Mouse (Mus musculus) ES-E14 (cell line): ENCODE results near the gene Rnft2. TPM values are rescaled to one million over a fixed set of nuclear protein-coding genes. Genes with fewer than 3 reads are reported as not detected.

ENCODE experiments used
- DNase-seq: peaks from one replicate; pipeline ENCODE4 v3.0.0-alpha.2; 2013; ENCODE audit warnings: low read depth, low spot score
- H3K27ac ChIP-seq: 2 replicates; pipeline ENCODE4 v1.5.1; 2012; ENCODE audit warnings: low read depth, mild to moderate bottlenecking, low read length, moderate library complexity, mixed read lengths; ENCODE audit not compliant: poor library complexity, insufficient read depth, severe bottlenecking
- H3K36me3 ChIP-seq: 2 replicates; pipeline ENCODE4 v1.6.1; 2012; ENCODE audit warnings: mild to moderate bottlenecking, low read length, moderate library complexity, mixed read lengths; ENCODE audit not compliant: control insufficient read depth, poor library complexity, insufficient read depth, severe bottlenecking
- H3K4me1 ChIP-seq, 2 experiments: fragments of 150-350 bp in 1 of 2; sonication (generic) in 1 of 2; 2 replicates each; pipeline ENCODE4 v1.6.1; 2012; ENCODE audit warnings: low read length in 2 of 2, mild to moderate bottlenecking in 1 of 2, mixed read lengths in 1 of 2; ENCODE audit not compliant: control insufficient read depth in 2 of 2, insufficient read depth in 2 of 2, poor library complexity in 1 of 2
- H3K4me3 ChIP-seq, 2 experiments: fragments of 150-350 bp in 1 of 2; sonication (generic) in 1 of 2; 2 replicates each; pipeline ENCODE4 v1.5.1; 2012; ENCODE audit warnings: low read length in 2 of 2, low read depth in 1 of 2, mild to moderate bottlenecking in 1 of 2, mixed read lengths in 1 of 2; ENCODE audit not compliant: insufficient read depth in 1 of 2, poor library complexity in 1 of 2, severe bottlenecking in 1 of 2
- H3K9ac ChIP-seq: 2 replicates; pipeline ENCODE4 v1.6.1; 2012; ENCODE audit warnings: low read depth, mild to moderate bottlenecking, low read length, mixed read lengths; ENCODE audit not compliant: poor library complexity, insufficient read depth, severe bottlenecking
- H3K9me3 ChIP-seq: fragments of 150-350 bp; sonication (generic); 2 replicates; pipeline ENCODE4 v1.6.1; 2012; ENCODE audit warnings: low read depth, mild to moderate bottlenecking, low read length; ENCODE audit not compliant: control insufficient read depth, insufficient read depth
- CHD2 ChIP-seq: IDR thresholded peaks from 2 replicates; pipeline ENCODE4 v1.6.1; 2014; ENCODE audit warnings: mild to moderate bottlenecking, low read depth, low read length, inconsistent platforms
- HCFC1 ChIP-seq: IDR thresholded peaks from 2 replicates; pipeline ENCODE4 v1.6.1; 2012; ENCODE audit warnings: low read length, inconsistent platforms, borderline replicate concordance; ENCODE audit not compliant: insufficient read depth
- MAFK ChIP-seq: IDR thresholded peaks from 2 replicates; pipeline ENCODE4 v1.6.1; 2014; ENCODE audit warnings: mild to moderate bottlenecking, low read depth, low read length, inconsistent platforms; ENCODE audit not compliant: insufficient read depth
- ZC3H11A ChIP-seq: IDR thresholded peaks from 2 replicates; pipeline ENCODE4 v1.6.1; 2012; ENCODE audit warnings: low read depth, mild to moderate bottlenecking, inconsistent platforms, low read length, borderline replicate concordance
- ZNF384 ChIP-seq: IDR thresholded peaks from 2 replicates; pipeline ENCODE4 v1.6.1; 2012; ENCODE audit warnings: low read depth, low read length, inconsistent platforms
- in situ Hi-C, 2 experiments: fragments of 600-800 bp; cut with MboI; formaldehyde crosslinking; loops; one replicate each; pipeline ENCODE4 v1.15.1; 2025; ENCODE audit warnings: low sequenced_read_pairs in 2 of 2, inconsistent platforms in 1 of 2; ENCODE audit not compliant: unreplicated experiment in 2 of 2
- total RNA-seq: library from RNA; depleted of rRNA; stranded (reverse); fragments of 300-350 nt; gene quantifications from 2 replicates; pipeline ENCODE4 v1.2.3, GENCODE M21; 2012

Rnft2 gene
- total RNA-seq, 1 experiment = 7.9 TPM

DNA sequence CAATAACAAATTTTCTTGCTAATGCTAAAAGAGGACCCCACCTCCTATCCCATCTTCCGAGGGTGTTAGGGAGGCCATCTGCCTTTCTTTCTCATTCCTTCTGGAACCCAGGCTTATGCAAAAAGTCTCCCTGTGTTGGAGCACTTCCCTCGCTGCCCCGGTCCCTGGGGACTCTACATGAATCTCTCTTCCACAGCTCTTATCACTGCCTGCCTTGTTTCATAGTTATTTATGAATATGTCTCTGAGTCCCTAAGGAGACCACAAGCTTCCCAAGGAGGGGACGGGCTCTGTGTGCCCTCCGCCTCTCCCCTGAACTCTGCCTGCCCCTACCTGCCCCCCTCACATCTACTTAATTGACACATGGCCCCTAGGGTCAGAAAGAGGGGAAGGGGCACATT is 45.2 kb downstream of the Rnft2 start:
- no peak overlapping the region for H3K27ac ChIP-seq
- no peaks in the 10 kb centered on the region for H3K9me3 ChIP-seq
- H3K4me3 ChIP-seq = no peak overlapping the region
- no peak overlapping the region for H3K9ac ChIP-seq
- DNase-seq = no peak
- in situ Hi-C loops = no loop called here
- no peaks in the 10 kb centered on the region for H3K36me3 ChIP-seq
- no peaks in the 10 kb centered on the region for H3K4me1 ChIP-seq
- no peak for TF ChIP-seq ZC3H11A
- TF ChIP-seq CHD2 = no peak
- TF ChIP-seq HCFC1 = no peak
- TF ChIP-seq MAFK = no peak
- TF ChIP-seq ZNF384 = no peak

DNA sequence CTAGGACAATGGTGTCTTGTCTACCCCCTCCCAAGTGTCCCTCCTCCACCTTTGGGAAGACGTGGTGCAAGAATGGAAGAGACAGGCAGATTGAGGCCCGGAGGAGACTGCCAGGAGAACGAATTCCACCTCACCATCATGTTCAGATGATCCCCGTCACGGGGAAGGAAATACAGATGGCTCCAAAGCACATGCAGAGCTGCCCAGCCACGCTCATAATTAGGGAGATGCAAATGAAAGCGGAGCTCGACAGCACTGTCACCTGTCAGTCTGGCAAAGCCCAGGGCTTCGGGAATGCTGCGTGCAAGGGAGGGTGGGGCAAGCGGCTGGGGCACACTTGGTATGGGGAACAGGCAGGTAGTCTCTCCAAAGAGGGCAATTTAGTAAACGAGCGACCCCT is 47.5 kb downstream of the Rnft2 start:
- in situ Hi-C loops = no loop called here
- no peak overlapping the region for H3K4me3 ChIP-seq
- H3K27ac ChIP-seq = no peak overlapping the region
- no peak overlapping the region for H3K9ac ChIP-seq
- no peaks in the 10 kb centered on the region for H3K36me3 ChIP-seq
- no peak for DNase-seq
- no peaks in the 10 kb centered on the region for H3K9me3 ChIP-seq
- no peak for TF ChIP-seq ZNF384
- TF ChIP-seq ZC3H11A = no peak
- TF ChIP-seq HCFC1 = no peak
- no peak for TF ChIP-seq CHD2
- no peak for TF ChIP-seq MAFK
- H3K4me1 ChIP-seq = peaks cover 0 to 6% of the 10 kb centered on the region in 2 experiments; a peak in 1 of 4 replicates

DNA sequence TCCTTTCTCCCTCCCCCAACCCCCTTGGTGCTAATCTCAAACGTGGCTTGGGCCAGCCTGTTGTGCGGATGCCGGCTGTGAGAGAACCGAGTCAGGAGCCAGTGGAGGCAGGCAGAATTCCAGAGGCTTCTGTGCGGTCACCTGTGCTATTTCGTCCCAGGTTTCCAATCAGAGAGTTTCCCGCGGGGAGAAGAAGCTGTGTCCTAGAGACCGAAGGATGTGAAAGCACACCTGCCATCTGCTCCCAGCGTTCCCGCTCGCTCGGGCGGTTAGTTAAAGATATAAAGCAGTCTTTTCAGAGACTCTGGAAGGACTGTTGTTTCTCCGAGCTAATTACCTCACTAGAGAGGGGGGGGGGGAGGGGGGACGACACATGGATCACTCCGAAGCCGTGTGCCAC is 52.7 kb downstream of the Rnft2 start:
- H3K27ac ChIP-seq = no peak overlapping the region
- H3K9ac ChIP-seq = no peak overlapping the region
- H3K4me3 ChIP-seq = no peak overlapping the region
- peaks cover 0 to 14% of the 10 kb centered on the region in 2 experiments; a peak in 1 of 4 replicates for H3K4me1 ChIP-seq
- H3K9me3 ChIP-seq = no peaks in the 10 kb centered on the region
- no peaks in the 10 kb centered on the region for H3K36me3 ChIP-seq
- in situ Hi-C loops = no loop called here
- DNase-seq = no peak
- TF ChIP-seq HCFC1 (no peak), CHD2 (no peak), MAFK (no peak), ZNF384 (no peak), ZC3H11A (no peak)

DNA sequence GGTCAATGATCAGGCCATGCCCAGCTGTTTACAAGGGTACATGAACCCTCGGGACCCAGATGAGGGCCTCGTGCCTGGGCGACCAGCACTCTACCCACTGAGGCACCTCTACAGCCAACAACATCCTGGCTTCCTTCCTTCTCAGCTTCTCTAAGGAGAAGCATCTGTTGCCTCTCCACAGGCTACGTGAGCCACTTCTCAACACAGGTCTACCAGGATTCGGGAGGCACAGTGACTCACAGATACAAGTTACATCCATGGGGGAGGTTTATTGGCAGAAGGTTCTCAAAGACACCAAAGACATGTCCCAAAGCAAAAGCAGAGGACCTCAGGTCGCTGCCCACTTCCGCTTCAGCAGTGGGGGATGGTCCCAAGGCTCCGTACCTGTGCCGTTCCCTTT is 54.4 kb downstream of the Rnft2 start:
- H3K27ac ChIP-seq = no peak overlapping the region
- DNase-seq = no peak
- in situ Hi-C loops = no loop called here
- no peaks in the 10 kb centered on the region for H3K36me3 ChIP-seq
- H3K4me1 ChIP-seq = peaks cover 0 to 14% of the 10 kb centered on the region in 2 experiments; a peak in 1 of 4 replicates
- TF ChIP-seq ZNF384 = no peak
- no peak for TF ChIP-seq ZC3H11A
- no peak for TF ChIP-seq MAFK
- no peak for TF ChIP-seq CHD2
- no peak for TF ChIP-seq HCFC1
- H3K9me3 ChIP-seq = no peaks in the 10 kb centered on the region
- H3K9ac ChIP-seq = no peak overlapping the region
- no peak overlapping the region for H3K4me3 ChIP-seq

DNA sequence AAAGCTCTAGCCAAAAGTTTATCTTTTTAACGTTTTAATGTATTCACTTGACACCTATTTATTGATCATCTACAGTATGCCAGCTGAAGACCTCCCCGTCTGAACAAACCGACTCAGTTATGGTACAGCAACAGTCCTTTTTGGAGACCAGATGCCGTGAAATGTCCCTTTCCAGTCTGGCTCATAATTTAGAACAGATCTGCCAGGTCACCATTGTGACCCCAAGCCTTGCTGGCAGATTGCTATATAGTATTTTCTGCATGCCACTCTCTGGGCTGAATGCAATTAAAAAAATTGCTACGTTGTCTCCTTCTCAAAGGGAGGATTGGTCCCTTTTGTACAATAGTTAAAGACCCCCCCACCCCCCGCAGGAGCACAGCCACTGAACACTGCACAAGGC is 56.6 kb downstream of the Rnft2 start:
- Histone ChIP-seq H3K9ac (no peak overlapping the region), H3K9me3 (no peaks in the 10 kb centered on the region), H3K36me3 (no peaks in the 10 kb centered on the region), H3K4me3 (no peak overlapping the region), H3K27ac (no peak overlapping the region), H3K4me1 (peaks cover 0 to 12% of the 10 kb centered on the region in 2 experiments; a peak in 1 of 4 replicates)
- TF ChIP-seq HCFC1 (no peak), ZC3H11A (no peak), ZNF384 (no peak), MAFK (no peak), CHD2 (no peak)
- no peak for DNase-seq
- in situ Hi-C loops = no loop called here
